8 mouse cellular contexts compared by ENCODE assay signal in the genomic region with DNA sequence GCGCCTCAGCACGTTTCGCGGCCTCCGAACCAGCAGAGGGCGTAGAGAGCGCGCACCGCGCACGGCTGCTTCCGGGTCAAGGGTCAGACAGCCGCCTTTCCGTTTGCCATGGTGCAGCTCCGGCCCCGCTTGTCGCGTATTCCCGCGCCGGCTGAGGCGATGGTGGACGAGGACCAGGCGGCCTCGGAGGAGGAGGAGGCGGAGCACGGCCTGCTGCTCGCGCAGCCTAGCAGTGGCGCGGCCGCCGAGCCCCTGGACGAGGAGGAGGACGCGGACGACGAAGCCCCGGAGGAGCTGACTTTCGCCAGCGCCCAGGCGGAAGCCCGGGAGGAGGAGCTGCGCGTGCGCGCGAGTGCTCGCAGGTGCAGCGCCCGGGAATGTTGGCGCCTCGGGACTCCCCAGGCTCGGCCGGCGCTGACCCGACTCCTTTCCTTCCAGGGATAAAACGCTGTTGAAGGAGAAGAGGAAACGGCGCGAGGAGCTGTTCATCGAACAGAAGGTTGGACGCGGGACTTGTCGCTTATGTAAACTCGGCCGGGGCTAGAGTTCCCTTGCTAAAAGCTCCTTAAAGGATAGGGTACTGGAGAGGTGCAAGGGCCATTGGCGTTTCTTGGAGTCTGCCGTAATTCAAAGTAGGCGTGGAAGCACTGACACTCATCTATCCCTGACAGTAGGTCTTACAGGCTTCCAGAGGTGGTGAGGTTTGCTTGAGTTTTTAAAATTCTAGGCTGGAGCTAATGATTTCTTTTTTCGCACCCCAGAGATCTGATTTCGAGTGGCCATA. TPM values are rescaled to one million over a fixed set of nuclear protein-coding genes. Genes with fewer than 3 reads are reported as not detected.
DNase-seq lines count a peak whose midpoint lies in the region; ATAC-seq lines count a peak whose summit lies in the region.

A gene (plus strand): TSS at position 94 of the 784 bp plus-strand sequence.

- no peaks in the 10 kb centered on the region for H3K27me3 ChIP-seq in hindbrain, embryonic 15.5 days

- H3K9me3 ChIP-seq in hindbrain, embryonic 15.5 days, result no peaks in the 10 kb centered on the region

- H3K27ac ChIP-seq in hindbrain, embryonic 15.5 days (replicated peaks), result peak within 1 kb of the TSS; percentile 97

- peak within 1 kb of the TSS; percentile 67 for H3K4me2 ChIP-seq in hindbrain, embryonic 15.5 days

- peak; percentile 94 for ATAC-seq in hindbrain, embryonic 15.5 days (ENCODE audit: low FRiP score, low read depth)

- H3K4me3 ChIP-seq in hindbrain, embryonic 15.5 days, result peak within 1 kb of the TSS; percentile 82

- H3K4me1 ChIP-seq in hindbrain, embryonic 15.5 days (replicated peaks), result peaks cover 16% of the 10 kb centered on the region

- H3K36me3 ChIP-seq in hindbrain, embryonic 15.5 days, result peaks cover 39% of the 10 kb centered on the region

- H3K9ac ChIP-seq in hindbrain, embryonic 15.5 days, result peak within 1 kb of the TSS; percentile 85

- DNase-seq in R1 (ENCODE audit: low read depth, low spot score), result peak; percentile 91
- peak; percentile 99 for DNase-seq in cerebellum, postnatal 25 days
- peak; percentile 97 to 98 for DNase-seq in frontal cortex, postnatal 36 days (ENCODE audit: low spot score in 2 of 2)
- DNase-seq in left cerebral cortex, adult 11 months (ENCODE audit: low spot score), result peak; percentile 92
- peak; percentile 95 to 96 for DNase-seq in lung, postnatal 4 days
- DNase-seq in retina, postnatal 7 days (ENCODE audit: low read depth, low spot score), result peak; percentile 91
- DNase-seq in urinary bladder, adult 2 months (ENCODE audit: low spot score), result peak; percentile 99

- WGBS in hindbrain, embryonic 15.5 days, result 1% methylated on average over 72 of the region's 72 CpGs

RNA-seq across cellular contexts. Expression of the gene that starts here (rescaled TPM):
- polyA plus RNA-seq in hindbrain, embryonic 15.5 days (2015; fragmentation: Nextera tagmentation; extraction: Ambion mirVana), result 168 and 171 TPM in 2 replicates
- 122 and 125 TPM in 2 replicates for polyA plus RNA-seq in urinary bladder, adult 2 months (2012; rRNA removed)

Comparison
In these comparisons a context has a peak if more than half of its experiments do, and no peak if none do; other contexts are left out.
1. Peak in every context shown above with its lines: DNase-seq, ATAC-seq, H3K4me3 ChIP-seq and H3K27ac ChIP-seq.